In the genomic region with DNA sequence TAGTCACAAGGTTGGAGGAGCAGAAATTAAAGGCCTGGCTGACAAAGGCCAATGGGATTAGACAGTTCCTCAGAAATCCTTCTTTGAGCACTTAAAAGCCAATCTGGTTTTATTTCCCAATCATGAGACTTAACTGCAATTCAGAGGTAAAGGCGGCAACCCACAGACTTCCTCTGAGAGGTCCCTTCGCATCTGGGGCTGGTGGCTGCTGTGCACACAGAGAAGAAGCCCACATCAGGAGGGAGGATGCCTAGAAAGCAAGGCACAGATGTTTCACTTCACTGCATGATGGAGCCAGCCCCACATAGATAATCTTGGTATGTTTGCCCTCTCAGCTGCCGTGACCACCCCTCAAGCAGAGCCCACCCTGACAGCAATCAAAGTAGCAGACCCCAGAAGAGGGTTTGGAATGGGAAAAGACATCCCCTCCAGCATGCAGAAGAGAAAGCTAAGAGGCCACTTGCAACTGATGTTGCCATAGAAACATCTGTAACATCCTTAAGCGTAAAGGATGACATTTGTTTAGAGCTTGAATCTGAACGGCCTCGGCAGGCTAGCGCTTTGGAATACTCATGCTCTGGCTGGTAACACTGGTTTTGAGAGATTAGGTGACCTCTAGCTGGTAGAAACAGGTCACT, we compare ENCODE assay signal across 16 mouse cellular contexts.
DNase-seq lines count a peak whose midpoint lies in the region; ATAC-seq and TF ChIP-seq lines count a peak whose summit lies in the region.
"Had no signal": no experiment of that assay in that cellular context is flagged by ENCODE, and none has a peak within 500 bp of the region (broad histone marks: within the 10 kb centered on the region; RNA-seq: fewer than 3 reads in every experiment).

No protein-coding gene starts in this region.

- no peaks in the 10 kb centered on the region for H3K36me3 ChIP-seq in heart, embryonic 12.5 days
- H3K36me3 ChIP-seq in midbrain, postnatal 0 days (ENCODE audit: insufficient read depth, low read length), result no peaks in the 10 kb centered on the region
- H3K36me3 ChIP-seq: embryonic facial prominence, embryonic 13.5 days; limb, embryonic 15.5 days had no signal

- no peaks in the 10 kb centered on the region for H3K27me3 ChIP-seq in heart, embryonic 12.5 days (replicated peaks)
- no peaks in the 10 kb centered on the region for H3K27me3 ChIP-seq in midbrain, postnatal 0 days (ENCODE audit: insufficient read depth, low read length)
- H3K27me3 ChIP-seq: embryonic facial prominence, embryonic 13.5 days; limb, embryonic 15.5 days had no signal

- WGBS in heart, embryonic 12.5 days, result 69% methylated on average over 7 of the region's 7 CpGs
- WGBS in midbrain, postnatal 0 days, result 33% methylated on average over 7 of the region's 7 CpGs

- peak; percentile 79 for DNase-seq in heart, adult 11 months
- peak; percentile 24 for DNase-seq in testis, postnatal 10 days (ENCODE audit: low spot score)
- DNase-seq in testis, postnatal 14 days (ENCODE audit: low spot score), result no peak
- peak; percentile 35 for DNase-seq in midbrain, postnatal 0 days (ENCODE audit: low spot score)
- DNase-seq in left cerebral cortex, adult 11 months (ENCODE audit: low spot score), result no peak
- DNase-seq in layer of hippocampus, postnatal 25 days (ENCODE audit: extremely low spot score in 1 of 2, low spot score in 1 of 2), result no peak
- DNase-seq: B cell, adult 2 months; cerebellum, postnatal 36 days; kidney, postnatal 10 days; layer of hippocampus, adult 9-11 months; liver, postnatal 0 days had no signal

- no peak overlapping the region for H3K4me3 ChIP-seq in heart, embryonic 12.5 days
- H3K4me3 ChIP-seq in midbrain, postnatal 0 days (ENCODE audit: low read depth, low read length), result no peak overlapping the region
- H3K4me3 ChIP-seq: embryonic facial prominence, embryonic 13.5 days; limb, embryonic 15.5 days had no signal

- H3K9ac ChIP-seq in heart, embryonic 12.5 days, result no peak overlapping the region
- H3K9ac ChIP-seq in midbrain, postnatal 0 days (replicated peaks; ENCODE audit: low read length, poor library complexity, severe bottlenecking), result no peak overlapping the region
- H3K9ac ChIP-seq: embryonic facial prominence, embryonic 13.5 days; limb, embryonic 15.5 days; liver, postnatal 0 days had no signal

- H3K9me3 ChIP-seq in heart, embryonic 12.5 days (replicated peaks), result no peaks in the 10 kb centered on the region
- H3K9me3 ChIP-seq in midbrain, postnatal 0 days (ENCODE audit: low read length), result no peaks in the 10 kb centered on the region
- H3K9me3 ChIP-seq: embryonic facial prominence, embryonic 13.5 days; limb, embryonic 15.5 days had no signal

- TF ChIP-seq CTCF in midbrain, postnatal 0 days (IDR thresholded peaks at IDR 0.05), result no peak

- no peak for ATAC-seq in heart, embryonic 12.5 days (ENCODE audit: insufficient number of reproducible peaks, low FRiP score)
- ATAC-seq in midbrain, postnatal 0 days (ENCODE audit: low FRiP score), result no peak
- no peak for ATAC-seq in megakaryocyte-erythroid progenitor cell, adult 5-6 weeks (replicated peaks; ENCODE audit: low FRiP score, low TSS enrichment, poor library complexity, severe bottlenecking)
- ATAC-seq: intestine, postnatal 0 days; liver, postnatal 0 days had no signal

- H3K4me2 ChIP-seq in heart, embryonic 12.5 days, result no peak overlapping the region
- no peak overlapping the region for H3K4me2 ChIP-seq in midbrain, postnatal 0 days (ENCODE audit: low read depth, low read length, poor library complexity, severe bottlenecking)
- H3K4me2 ChIP-seq: embryonic facial prominence, embryonic 13.5 days; limb, embryonic 15.5 days had no signal

- no peak overlapping the region for H3K27ac ChIP-seq in heart, embryonic 12.5 days (ENCODE audit: poor library complexity, severe bottlenecking)
- H3K27ac ChIP-seq in midbrain, postnatal 0 days (ENCODE audit: low read depth, low read length), result peak overlapping the region; percentile 45; the same call in 1 of the 2 replicates
- H3K27ac ChIP-seq: embryonic facial prominence, embryonic 13.5 days; limb, embryonic 15.5 days had no signal

- peaks cover 10% of the 10 kb centered on the region; the same call in 1 of the 2 replicates for H3K4me1 ChIP-seq in heart, embryonic 12.5 days (replicated peaks)
- H3K4me1 ChIP-seq in midbrain, postnatal 0 days (ENCODE audit: insufficient read depth, low read length), result peaks cover 10% of the 10 kb centered on the region; the same call in 1 of the 2 replicates

Comparison
In these comparisons a context has a peak if more than half of its experiments do, and no peak if none do; other contexts are left out.
1. DNase-seq: peak in heart, adult 11 months (single experiment), testis, postnatal 10 days (single experiment) and midbrain, postnatal 0 days (single experiment); none in testis, postnatal 14 days (single experiment), left cerebral cortex, adult 11 months (single experiment) and layer of hippocampus, postnatal 25 days (0 of 2).